Mouse (Mus musculus) forebrain, embryonic 13.5 days (tissue): ENCODE measurements around the gene Vmn1r21. TPM values are rescaled to one million over a fixed set of nuclear protein-coding genes. Genes with fewer than 3 reads are reported as not detected.
"Not testable (repeated sequence)": the region's sequence is repeated elsewhere in the genome, so short reads cannot be mapped to it uniquely, and the experiment has no call there.

Experiments used
- ATAC-seq: fragments of 200-750 bp; cut with Nextera tagmentation; 2 replicates; pipeline ENCODE4 v1.8.0; 2017
- H3K27ac ChIP-seq: fragments of 300-500 bp; sonication (generic); 2 replicates; pipeline ENCODE4 v1.5.1; 2015; ENCODE audit warnings: inconsistent platforms, mild to moderate bottlenecking, moderate library complexity
- H3K27me3 ChIP-seq: fragments of 300-500 bp; sonication (generic); 2 replicates; pipeline ENCODE4 v1.6.1; 2015; ENCODE audit warnings: mild to moderate bottlenecking, inconsistent platforms
- H3K36me3 ChIP-seq: fragments of 300-500 bp; sonication (generic); 2 replicates; pipeline ENCODE4 v1.6.1; 2015; ENCODE audit warnings: mild to moderate bottlenecking, inconsistent platforms; ENCODE audit not compliant: poor library complexity, severe bottlenecking
- H3K4me1 ChIP-seq: fragments of 300-500 bp; sonication (generic); 2 replicates; pipeline ENCODE4 v1.6.1; 2015; ENCODE audit warnings: inconsistent platforms
- H3K4me2 ChIP-seq: fragments of 300-500 bp; sonication (generic); 2 replicates; pipeline ENCODE4 v1.6.1; 2015; ENCODE audit warnings: inconsistent platforms, mild to moderate bottlenecking, moderate library complexity
- H3K4me3 ChIP-seq: fragments of 300-500 bp; sonication (generic); 2 replicates; pipeline ENCODE4 v1.5.1; 2015; ENCODE audit warnings: mild to moderate bottlenecking, inconsistent platforms
- H3K9ac ChIP-seq: fragments of 300-500 bp; sonication (generic); 2 replicates; pipeline ENCODE4 v1.6.1; 2015; ENCODE audit warnings: mild to moderate bottlenecking, inconsistent platforms
- H3K9me3 ChIP-seq: fragments of 300-500 bp; sonication (generic); replicated peaks from 2 replicates; pipeline ENCODE4 v1.6.1; 2016; ENCODE audit warnings: inconsistent platforms
- WGBS: fragments of 180-500 bp; shearing (Covaris S2); methylation state at CpG from one replicate; pipeline ENCODE4 v1.1.7; 2015; 5-methylcytosine and 5-hydroxymethylcytosine counted together
- polyA plus RNA-seq: library from polyadenylated mRNA; unstranded; fragments of >200 nt; fragmentation: Nextera tagmentation; extraction: Ambion mirVana; gene quantifications from 2 replicates; pipeline ENCODE4 v1.2.1, GENCODE M21; 2015

Gene Vmn1r21
- not detected in 2 replicates for polyA plus RNA-seq

DNA sequence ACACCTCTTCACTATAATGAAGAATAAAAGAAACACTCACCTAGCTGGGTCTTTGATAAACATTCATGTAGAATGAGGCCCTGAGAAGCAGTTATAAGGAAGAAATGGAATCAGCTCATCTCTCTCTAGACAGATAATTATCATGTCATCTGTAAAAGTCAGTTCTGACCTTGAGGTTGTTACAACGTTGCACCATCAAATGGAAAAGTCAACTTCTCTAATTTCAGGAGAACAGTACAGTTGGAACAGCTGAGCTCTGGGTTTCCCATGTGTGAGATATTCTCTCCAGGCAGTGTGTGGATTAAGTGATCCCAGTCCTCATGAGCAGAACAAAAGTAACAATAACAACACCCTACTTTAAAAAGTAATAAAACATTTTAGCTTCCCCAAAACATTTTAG, at the start of gene Vmn1r21:
Gene Vmn1r21, minus strand, starts transcription at position 58 of the 400 bp plus-strand sequence.
- Histone ChIP-seq H3K4me3 (no peak within 1 kb of the TSS), H3K27me3 (no peaks in the 10 kb centered on the region), H3K9me3 (no peaks in the 10 kb centered on the region), H3K36me3 (no peaks in the 10 kb centered on the region), H3K27ac (no peak within 1 kb of the TSS), H3K9ac (no peak within 1 kb of the TSS), H3K4me1 (no peaks in the 10 kb centered on the region), H3K4me2 (no peak within 1 kb of the TSS)
- no peak for ATAC-seq
- WGBS = 71% methylated on average over 1 of the region's 1 CpGs

DNA sequence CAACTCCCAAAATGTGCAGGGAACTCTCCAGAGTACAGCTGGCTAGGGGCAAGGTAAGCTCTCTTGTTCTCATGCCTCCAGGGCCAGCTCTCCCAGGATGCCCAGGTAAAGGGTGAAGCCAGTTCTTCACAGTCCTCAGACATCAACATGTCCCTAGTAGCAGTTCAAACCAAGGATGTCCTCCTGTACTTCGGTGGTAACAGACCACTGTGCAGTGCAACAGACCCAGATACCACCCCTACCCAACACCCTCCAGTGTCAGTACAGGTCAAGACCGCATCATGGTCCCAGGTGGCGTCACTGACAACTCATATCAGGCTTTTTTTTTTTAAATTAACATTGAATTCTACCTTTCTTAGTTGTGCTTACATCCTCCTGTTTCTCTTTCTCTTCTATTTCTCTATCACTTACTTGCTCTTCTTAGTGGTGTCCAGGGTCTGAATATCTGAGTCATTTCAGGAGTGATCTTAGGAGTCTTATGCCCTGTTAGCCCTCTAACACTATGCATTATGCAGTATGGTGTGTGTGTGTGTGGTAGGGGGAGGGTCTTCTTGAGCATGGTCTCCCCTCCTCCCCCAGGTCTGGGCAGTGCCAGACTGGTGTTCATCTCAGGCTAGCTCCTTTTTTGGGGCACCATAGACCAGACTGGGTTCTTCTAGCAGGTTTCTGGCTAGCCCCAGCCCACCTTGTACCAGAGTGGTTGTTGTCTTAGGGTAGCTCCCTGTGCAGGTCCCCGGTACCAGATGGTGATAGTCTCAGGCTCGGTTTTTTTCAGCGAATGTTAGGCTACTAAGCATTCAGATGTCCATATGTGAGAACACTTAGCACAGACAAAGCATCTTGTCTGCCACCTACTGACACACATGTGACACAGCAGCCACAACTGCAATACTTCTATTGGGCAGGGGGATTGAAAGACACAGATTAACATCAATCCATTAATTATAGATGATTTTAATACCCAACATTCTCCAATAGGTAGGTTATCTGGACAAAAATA, 9.2 kb upstream of the Vmn1r21 start:
- WGBS = 53% methylated on average over 6 of the region's 6 CpGs
- Histone ChIP-seq H3K4me3 (no peak overlapping the region), H3K9ac (no peak overlapping the region), H3K27ac (no peak overlapping the region), H3K4me2 (peak overlapping the region; percentile 25; the same call in 1 of the 2 replicates), H3K9me3 (no peaks in the 10 kb centered on the region), H3K4me1 (no peaks in the 10 kb centered on the region), H3K36me3 (no peaks in the 10 kb centered on the region), H3K27me3 (no peaks in the 10 kb centered on the region)
- ATAC-seq = peak; percentile 97

DNA sequence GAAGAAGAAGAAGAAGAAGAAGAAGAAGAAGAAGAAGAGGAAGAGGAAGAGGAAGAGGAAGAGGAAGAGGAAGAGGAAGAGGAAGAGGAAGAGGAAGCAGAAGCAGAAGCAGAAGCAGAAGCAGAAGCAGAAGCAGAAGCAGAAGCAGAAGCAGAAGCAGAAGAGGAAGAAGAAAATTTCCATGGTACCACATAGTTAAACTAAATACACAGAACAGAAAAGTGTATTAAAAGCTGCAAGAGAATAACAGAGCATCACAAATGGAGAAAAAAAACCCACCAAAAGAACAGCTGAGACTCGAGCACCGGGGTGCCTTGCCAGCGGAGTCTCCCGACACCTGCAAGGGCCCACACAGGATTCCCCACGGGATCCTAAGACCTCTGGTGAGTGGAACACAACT, 1.0 kb upstream of the Vmn1r21 start:
- not testable (repeated sequence) for H3K36me3 ChIP-seq, ATAC-seq, H3K9me3 ChIP-seq, H3K27ac ChIP-seq, H3K4me1 ChIP-seq, H3K4me3 ChIP-seq, H3K27me3 ChIP-seq, H3K9ac ChIP-seq, H3K4me2 ChIP-seq
- WGBS = 89% methylated on average over 5 of the region's 5 CpGs

DNA sequence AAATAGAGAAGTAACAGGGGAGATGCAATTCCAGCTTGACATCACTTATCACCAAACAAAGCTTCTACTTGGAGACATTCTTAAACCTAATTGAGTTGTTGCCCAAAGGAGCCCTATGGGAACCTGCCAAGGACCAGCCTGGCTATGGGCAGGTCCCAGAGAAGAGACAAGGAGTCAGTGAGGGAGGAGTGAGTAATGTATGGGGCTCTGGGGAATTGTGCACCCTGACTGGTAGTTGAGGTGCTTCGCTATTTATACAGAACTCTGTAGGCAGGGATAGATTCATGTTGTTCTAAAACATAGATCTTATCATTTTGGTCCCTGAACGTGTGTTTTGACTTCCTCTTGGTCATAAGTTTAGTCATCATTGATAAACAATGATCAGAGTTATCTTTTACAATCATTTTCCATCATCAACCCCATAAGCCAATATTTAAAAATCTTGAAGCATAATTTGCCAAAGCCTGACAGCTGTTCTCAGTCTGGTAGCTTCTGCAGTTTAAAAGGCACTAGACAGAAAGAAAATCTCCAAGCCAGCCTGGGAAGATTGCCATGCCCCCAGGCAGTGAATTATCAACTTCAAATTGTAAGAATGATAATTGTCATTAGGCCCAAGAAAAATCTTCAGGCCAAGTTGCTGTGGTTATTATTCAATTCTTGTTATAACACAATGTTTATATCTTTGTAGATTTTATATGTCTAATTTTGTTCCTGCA, 10.3 kb downstream of the Vmn1r21 start:
- Histone ChIP-seq H3K9ac (no peak overlapping the region), H3K36me3 (no peaks in the 10 kb centered on the region), H3K27me3 (no peaks in the 10 kb centered on the region), H3K27ac (no peak overlapping the region; the same call in 1 of the 2 replicates), H3K9me3 (no peaks in the 10 kb centered on the region), H3K4me3 (no peak overlapping the region), H3K4me1 (no peaks in the 10 kb centered on the region), H3K4me2 (no peak overlapping the region)
- peak; percentile 51; the same call in 1 of the 2 replicates for ATAC-seq
- 74% methylated on average over 2 of the region's 2 CpGs for WGBS

DNA sequence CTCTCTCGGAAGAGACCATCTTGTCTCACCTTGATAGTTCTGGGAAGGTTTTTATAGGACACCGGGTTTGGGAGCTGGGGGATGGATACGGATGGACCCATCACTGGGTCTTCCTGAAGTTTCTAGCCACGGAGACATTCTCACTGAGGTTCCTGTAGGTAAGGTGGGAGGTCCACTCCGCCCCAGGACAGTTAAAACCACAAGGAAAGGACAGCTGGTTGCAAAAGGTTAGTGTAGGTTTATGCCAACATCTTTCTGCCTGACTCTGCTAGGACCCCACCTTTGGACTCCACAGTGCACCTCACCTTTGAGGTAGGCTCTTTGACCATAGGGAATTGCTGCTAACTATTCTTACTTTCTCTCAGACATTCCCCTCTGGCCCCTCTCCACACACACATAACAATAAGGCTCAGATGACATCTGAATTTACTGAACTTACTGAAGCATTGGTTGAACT, 24.9 kb downstream of the Vmn1r21 start:
- H3K9me3 ChIP-seq = no peaks in the 10 kb centered on the region
- no peaks in the 10 kb centered on the region for H3K27me3 ChIP-seq
- ATAC-seq = no peak; the same call in 1 of the 2 replicates
- peak overlapping the region; percentile 69 for H3K4me3 ChIP-seq
- peak overlapping the region; percentile 91 for H3K9ac ChIP-seq
- H3K4me1 ChIP-seq = peaks cover 21% of the 10 kb centered on the region
- peak overlapping the region; percentile 70 for H3K4me2 ChIP-seq
- H3K27ac ChIP-seq = peak overlapping the region; percentile 95; the same call in 1 of the 2 replicates
- WGBS = 8% methylated on average over 5 of the region's 5 CpGs
- no peaks in the 10 kb centered on the region for H3K36me3 ChIP-seq

DNA sequence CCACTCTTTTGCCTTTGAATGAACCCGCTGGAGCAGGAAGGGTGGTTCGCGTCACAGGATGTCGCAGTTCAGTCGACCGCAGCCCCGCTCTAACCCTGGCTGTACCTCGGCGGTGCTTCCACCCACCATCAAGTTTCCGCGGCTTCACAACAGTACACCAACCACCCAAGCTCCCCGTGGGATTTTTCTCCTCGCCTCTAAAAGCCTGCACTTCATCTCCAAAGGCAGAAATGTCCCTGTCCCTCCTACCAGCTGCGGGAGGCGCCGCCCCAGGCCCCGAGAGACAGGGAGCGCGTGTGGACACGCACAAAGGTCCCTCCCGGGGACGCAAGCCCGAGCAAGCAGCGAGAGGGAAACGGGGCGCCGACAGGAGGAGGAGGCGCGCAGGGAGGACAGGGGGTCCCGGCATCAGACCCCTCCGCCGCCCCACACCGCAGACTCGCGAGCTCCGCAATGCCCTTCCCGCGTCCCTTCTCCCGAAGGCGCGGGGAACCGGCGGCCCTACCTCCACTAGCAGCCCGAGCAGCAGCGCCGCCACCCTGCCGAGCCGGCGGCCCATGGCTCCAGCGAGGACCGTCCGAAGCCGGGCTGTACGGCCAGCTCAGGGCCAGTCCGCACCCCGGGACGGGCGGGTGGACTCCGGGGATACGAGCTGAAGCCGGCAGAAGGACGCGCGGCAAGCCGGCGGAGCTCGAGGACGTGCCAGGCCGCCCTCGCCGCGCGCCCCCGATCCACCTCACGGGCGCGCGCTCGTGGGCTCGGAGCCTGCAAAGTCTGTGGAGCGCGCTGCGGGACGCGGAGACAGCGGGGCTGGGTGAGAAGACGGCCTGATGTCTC, 25.5 kb downstream of the Vmn1r21 start, which contains the start of gene Vopp1:
Gene Vopp1, minus strand, starts transcription at position 738 of the 837 bp plus-strand sequence.
- Histone ChIP-seq H3K36me3 (no peaks in the 10 kb centered on the region), H3K9ac (peak within 1 kb of the TSS; percentile 91), H3K4me1 (peaks cover 21% of the 10 kb centered on the region), H3K4me3 (peak within 1 kb of the TSS; percentile 69), H3K9me3 (no peaks in the 10 kb centered on the region), H3K4me2 (peak within 1 kb of the TSS; percentile 70), H3K27me3 (no peaks in the 10 kb centered on the region), H3K27ac (peak within 1 kb of the TSS; percentile 95)
- peak; percentile 87 for ATAC-seq
- WGBS = under 1% methylated on average over 85 of the region's 87 CpGs

DNA sequence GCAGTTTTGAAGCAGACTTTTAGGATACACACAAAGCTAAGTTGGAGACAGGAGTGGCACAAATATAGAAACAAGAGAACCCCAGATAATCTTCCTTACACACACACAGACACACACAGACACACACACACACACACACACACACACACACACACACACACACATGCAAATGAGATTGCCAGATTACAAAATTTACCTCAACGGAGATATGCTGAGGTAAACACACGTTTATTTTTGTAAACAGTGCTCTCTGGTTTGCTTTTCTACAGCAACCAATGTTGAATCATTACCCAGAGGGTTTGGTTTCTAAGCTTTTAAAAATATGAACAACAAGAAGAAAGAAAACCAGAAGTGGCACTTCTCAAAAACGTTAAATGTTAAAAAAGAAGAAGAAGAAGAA, 26.7 kb downstream of the Vmn1r21 start:
- no peaks in the 10 kb centered on the region for H3K9me3 ChIP-seq
- no peak overlapping the region for H3K27ac ChIP-seq
- no peak for ATAC-seq
- H3K9ac ChIP-seq = peak overlapping the region; percentile 51; the same call in 1 of the 2 replicates
- peaks cover 21% of the 10 kb centered on the region for H3K4me1 ChIP-seq
- H3K4me2 ChIP-seq = peak overlapping the region; percentile 55
- no peaks in the 10 kb centered on the region for H3K36me3 ChIP-seq
- H3K27me3 ChIP-seq = no peaks in the 10 kb centered on the region
- H3K4me3 ChIP-seq = peak overlapping the region; percentile 29
- WGBS = 27% methylated on average over 2 of the region's 3 CpGs

DNA sequence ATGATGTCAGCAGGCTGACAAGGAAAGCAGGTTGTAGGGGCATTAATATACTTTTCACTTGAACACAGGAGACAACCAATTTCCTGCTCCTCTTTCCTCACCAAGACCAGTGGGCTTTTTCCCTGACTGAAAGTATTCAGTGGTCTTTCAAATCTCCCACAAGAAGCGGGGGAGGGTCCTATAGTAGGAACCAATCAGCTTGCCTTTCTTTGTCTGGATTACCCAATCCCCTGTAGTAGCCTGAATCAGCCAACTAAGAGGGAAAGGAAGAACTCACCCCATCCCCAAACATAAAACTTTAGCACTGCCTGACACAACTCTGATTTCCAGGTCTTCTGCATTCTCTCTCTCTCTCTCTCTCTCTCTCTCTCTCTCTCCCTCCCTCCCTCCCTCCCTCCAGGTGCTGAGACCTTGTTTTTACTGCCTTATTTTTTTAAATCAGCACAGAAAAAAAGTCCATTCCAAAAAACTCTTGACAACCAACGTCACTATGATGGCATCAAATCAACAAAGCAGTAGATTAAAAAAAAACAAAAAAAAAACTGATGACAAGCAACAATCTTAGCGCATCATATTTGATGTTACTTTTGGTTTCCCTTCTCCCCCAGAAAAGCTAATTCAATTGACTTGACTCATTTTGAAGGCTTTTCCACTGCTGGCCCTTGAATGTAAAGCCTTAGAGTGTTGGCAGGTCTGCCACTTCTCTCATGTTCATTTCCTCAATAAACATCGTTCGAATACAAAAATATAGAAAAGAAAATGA, 27.3 kb downstream of the Vmn1r21 start:
- 0 out of 2 replicates have a peak overlapping the region, but pooled peaks have one; percentile 51 for H3K9ac ChIP-seq
- no peak overlapping the region for H3K27ac ChIP-seq
- peak overlapping the region; percentile 29 for H3K4me3 ChIP-seq
- H3K9me3 ChIP-seq = no peaks in the 10 kb centered on the region
- H3K27me3 ChIP-seq = no peaks in the 10 kb centered on the region
- peak overlapping the region; percentile 55 for H3K4me2 ChIP-seq
- ATAC-seq = peak; percentile 82
- no peaks in the 10 kb centered on the region for H3K36me3 ChIP-seq
- WGBS = 56% methylated on average over 5 of the region's 5 CpGs
- peaks cover 21% of the 10 kb centered on the region for H3K4me1 ChIP-seq

DNA sequence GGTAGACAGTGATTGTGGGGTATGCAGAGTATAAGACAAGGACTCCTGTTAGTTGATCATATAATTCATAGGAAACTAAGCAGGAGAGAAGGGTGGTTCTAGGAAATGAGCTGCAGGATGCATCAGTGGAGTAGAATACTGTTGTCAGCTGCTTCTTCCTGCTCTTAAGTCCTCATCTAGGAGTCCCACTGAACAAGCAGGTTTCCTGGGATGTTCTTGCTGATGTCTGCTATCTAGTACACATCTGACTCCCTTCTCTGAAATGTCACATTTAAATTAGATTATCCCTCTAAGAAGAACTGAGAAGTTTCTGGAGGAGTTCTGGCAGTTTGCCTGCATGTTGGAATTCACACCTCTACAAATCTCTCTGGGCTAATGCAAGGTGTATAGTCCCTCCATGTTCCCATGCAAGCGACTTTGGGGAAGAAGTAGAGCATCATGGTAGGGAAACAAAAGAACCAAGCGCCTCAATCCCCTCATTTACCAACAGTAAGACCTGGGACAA, 35.7 kb downstream of the Vmn1r21 start:
- H3K9me3 ChIP-seq = peaks cover under 1% of the 10 kb centered on the region; the same call in 1 of the 2 replicates
- whole genome bisulfite sequencing = 91% methylated on average over 2 of the region's 2 CpGs

DNA sequence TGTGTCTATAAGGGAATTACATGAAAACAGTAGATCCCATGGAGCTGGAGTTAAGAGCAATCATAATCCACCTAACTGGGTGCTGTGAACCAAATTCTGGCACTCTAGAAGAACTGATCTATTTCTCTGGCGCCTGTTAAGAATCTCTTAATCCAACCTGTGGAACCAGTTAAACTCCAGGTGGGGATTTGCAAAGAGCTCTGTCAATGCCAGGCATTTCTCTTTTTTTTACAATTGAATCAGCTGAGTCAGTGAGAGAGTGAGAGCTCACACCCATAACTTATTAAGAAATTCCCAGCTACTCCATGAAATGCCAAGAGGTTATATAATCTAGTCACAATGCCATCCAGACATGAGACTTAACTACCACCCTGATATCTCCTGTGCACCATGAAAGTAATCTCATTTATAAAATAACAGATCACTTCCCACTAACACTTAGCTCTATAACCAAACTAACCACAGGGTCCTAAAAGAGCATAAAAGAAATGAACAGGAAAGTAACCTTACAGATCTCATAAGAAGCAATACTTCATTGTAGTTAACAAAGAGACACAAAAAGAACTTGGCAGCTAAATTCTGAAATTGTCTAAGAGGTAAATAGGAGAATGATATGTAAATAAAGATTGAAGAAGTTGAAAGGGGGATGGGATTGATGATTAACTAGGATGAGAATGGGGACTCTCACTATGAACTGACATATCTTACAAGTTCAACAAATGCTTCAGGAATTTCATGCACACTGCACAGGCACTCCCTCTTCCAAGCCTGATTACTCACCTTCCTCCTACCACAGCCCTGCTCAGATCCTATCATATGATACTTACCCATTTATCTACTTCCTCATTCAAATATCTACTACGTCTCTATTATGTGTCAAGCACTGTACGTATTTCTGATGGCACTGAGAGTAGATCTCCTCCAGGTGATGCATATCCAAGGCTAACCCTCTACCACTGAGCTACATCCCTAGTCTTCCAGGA, 38.1 kb downstream of the Vmn1r21 start:
- no peak overlapping the region for H3K4me3 ChIP-seq
- H3K4me2 ChIP-seq = no peak overlapping the region
- H3K4me1 ChIP-seq = no peaks in the 10 kb centered on the region
- H3K9ac ChIP-seq = no peak overlapping the region
- no peaks in the 10 kb centered on the region for H3K36me3 ChIP-seq
- no peak for ATAC-seq
- 91% methylated on average over 3 of the region's 3 CpGs for WGBS
- H3K27me3 ChIP-seq = no peaks in the 10 kb centered on the region
- H3K27ac ChIP-seq = no peak overlapping the region
- H3K9me3 ChIP-seq = peaks cover 4% of the 10 kb centered on the region

More for the DNA sequence above, 35.7 kb downstream of the Vmn1r21 start:
- no peak overlapping the region for H3K27ac ChIP-seq
- no peak overlapping the region for H3K9ac ChIP-seq
- no peak for ATAC-seq
- no peak overlapping the region for H3K4me2 ChIP-seq
- no peaks in the 10 kb centered on the region for H3K4me1 ChIP-seq
- H3K36me3 ChIP-seq = no peaks in the 10 kb centered on the region
- no peak overlapping the region for H3K4me3 ChIP-seq
- no peaks in the 10 kb centered on the region for H3K27me3 ChIP-seq
